In the genomic region with DNA sequence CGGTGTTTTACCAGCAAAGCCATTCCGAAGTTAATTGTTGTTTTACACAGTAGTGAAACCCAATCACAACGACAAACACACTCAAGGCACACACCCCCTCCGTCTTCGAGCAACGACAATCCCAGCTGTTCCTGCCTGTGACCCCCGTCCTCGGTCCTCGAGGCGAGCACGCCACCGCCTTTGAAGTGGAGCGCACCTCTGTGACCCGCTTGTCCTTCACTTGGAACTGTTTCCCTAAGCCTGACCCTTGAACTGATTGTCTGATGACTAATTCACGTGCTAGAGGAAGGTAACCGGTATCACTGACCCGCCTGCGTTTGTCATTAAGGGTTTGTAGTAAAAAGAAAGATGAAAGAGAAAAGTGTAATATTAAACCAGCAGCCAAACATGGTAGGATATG, we compare ENCODE assay signal across 8 mouse cellular contexts.
DNase-seq lines count a peak whose midpoint lies in the region; ATAC-seq and TF ChIP-seq lines count a peak whose summit lies in the region.

No protein-coding gene starts in this region.

- ATAC-seq in lung, postnatal 0 days: no peak
- no peak for ATAC-seq in embryonic facial prominence, embryonic 13.5 days (ENCODE audit: insufficient number of reproducible peaks, insufficient read depth, low FRiP score, low TSS enrichment, low read depth)
- ATAC-seq in kidney, embryonic 16.5 days (ENCODE audit: low FRiP score, low TSS enrichment): peak; percentile 42; the same call in 1 of the 2 replicates
- ATAC-seq in forebrain, postnatal 0 days: no peak

- no peaks in the 10 kb centered on the region for H3K4me1 ChIP-seq in lung, postnatal 0 days (ENCODE audit: insufficient read depth, low read depth, low read length)
- peaks cover 25% of the 10 kb centered on the region for H3K4me1 ChIP-seq in embryonic facial prominence, embryonic 13.5 days
- 0 out of 2 replicates have a peak, but pooled peaks cover 4% of the 10 kb centered on the region for H3K4me1 ChIP-seq in kidney, embryonic 16.5 days (ENCODE audit: insufficient read depth, low read length)
- no peaks in the 10 kb centered on the region for H3K4me1 ChIP-seq in forebrain, postnatal 0 days (ENCODE audit: insufficient read depth)

- no peaks in the 10 kb centered on the region for H3K27me3 ChIP-seq in lung, postnatal 0 days (replicated peaks; ENCODE audit: insufficient read depth, low read length)
- H3K27me3 ChIP-seq in embryonic facial prominence, embryonic 13.5 days: no peaks in the 10 kb centered on the region
- peaks cover 17% of the 10 kb centered on the region; the same call in 1 of the 2 replicates for H3K27me3 ChIP-seq in kidney, embryonic 16.5 days (ENCODE audit: insufficient read depth, low read length)
- peaks cover 10% of the 10 kb centered on the region; the same call in 1 of the 2 replicates for H3K27me3 ChIP-seq in forebrain, postnatal 0 days (ENCODE audit: insufficient read depth, low read length)

- H3K9ac ChIP-seq in lung, postnatal 0 days (replicated peaks; ENCODE audit: low read depth): no peak overlapping the region
- H3K9ac ChIP-seq in embryonic facial prominence, embryonic 13.5 days: 0 out of 2 replicates have a peak overlapping the region, but pooled peaks have one; percentile 2
- 0 out of 2 replicates have a peak overlapping the region, but pooled peaks have one; percentile 5 for H3K9ac ChIP-seq in kidney, embryonic 16.5 days (replicated peaks; ENCODE audit: low read length)
- no peak overlapping the region for H3K9ac ChIP-seq in forebrain, postnatal 0 days

- peak overlapping the region; percentile 27; the same call in 1 of the 2 replicates for H3K4me2 ChIP-seq in lung, postnatal 0 days (replicated peaks; ENCODE audit: low read depth, low read length)
- peak overlapping the region; percentile 51 for H3K4me2 ChIP-seq in embryonic facial prominence, embryonic 13.5 days
- peak overlapping the region; percentile 56 for H3K4me2 ChIP-seq in kidney, embryonic 16.5 days (replicated peaks; ENCODE audit: low read depth, low read length)
- no peak overlapping the region for H3K4me2 ChIP-seq in forebrain, postnatal 0 days (ENCODE audit: low read depth)

- TF ChIP-seq CTCF in lung, postnatal 0 days (IDR thresholded peaks at IDR 0.05): no peak
- TF ChIP-seq CTCF in forebrain, postnatal 0 days (IDR thresholded peaks at IDR 0.05; ENCODE audit: low read depth): no peak

- no peaks in the 10 kb centered on the region for H3K9me3 ChIP-seq in lung, postnatal 0 days (ENCODE audit: low read length)
- no peaks in the 10 kb centered on the region for H3K9me3 ChIP-seq in embryonic facial prominence, embryonic 13.5 days
- H3K9me3 ChIP-seq in kidney, embryonic 16.5 days (ENCODE audit: low read length): no peaks in the 10 kb centered on the region
- H3K9me3 ChIP-seq in forebrain, postnatal 0 days (ENCODE audit: low read length): no peaks in the 10 kb centered on the region

- TF ChIP-seq EP300 in lung, postnatal 0 days (IDR thresholded peaks at IDR 0.05): no peak

- no peak for DNase-seq in lung, postnatal 0 days (ENCODE audit: low spot score)
- no peak for DNase-seq in lung, adult 18-20 months
- DNase-seq in neural tube, embryonic 10.5 days (ENCODE audit: extremely low spot score, low spot score): peak; percentile 27
- DNase-seq in cerebellum, postnatal 14 days: no peak
- no peak for DNase-seq in gastrocnemius, adult 18-20 months (ENCODE audit: low spot score)
- no peak for DNase-seq in forebrain, postnatal 0 days

- no peaks in the 10 kb centered on the region for H3K36me3 ChIP-seq in lung, postnatal 0 days (ENCODE audit: insufficient read depth, low read length)
- H3K36me3 ChIP-seq in embryonic facial prominence, embryonic 13.5 days: no peaks in the 10 kb centered on the region
- H3K36me3 ChIP-seq in kidney, embryonic 16.5 days (ENCODE audit: insufficient read depth, low read length): no peaks in the 10 kb centered on the region
- no peaks in the 10 kb centered on the region for H3K36me3 ChIP-seq in forebrain, postnatal 0 days (ENCODE audit: insufficient read depth)

- no peak overlapping the region for H3K4me3 ChIP-seq in lung, postnatal 0 days (ENCODE audit: low read depth, low read length)
- peak overlapping the region; percentile 13 for H3K4me3 ChIP-seq in embryonic facial prominence, embryonic 13.5 days
- H3K4me3 ChIP-seq in kidney, embryonic 16.5 days (ENCODE audit: low read length): peak overlapping the region; percentile 36
- no peak overlapping the region for H3K4me3 ChIP-seq in forebrain, postnatal 0 days (ENCODE audit: low read depth, low read length)

- H3K27ac ChIP-seq in lung, postnatal 0 days (ENCODE audit: low read length): no peak overlapping the region
- H3K27ac ChIP-seq in embryonic facial prominence, embryonic 13.5 days: peak overlapping the region; percentile 14; the same call in 1 of the 2 replicates
- no peak overlapping the region for H3K27ac ChIP-seq in kidney, embryonic 16.5 days (ENCODE audit: low read length)
- H3K27ac ChIP-seq in forebrain, postnatal 0 days (ENCODE audit: low read depth, low read length): no peak overlapping the region

- 28% methylated on average over 18 of the region's 18 CpGs for WGBS in lung, postnatal 0 days
- 19% methylated on average over 18 of the region's 18 CpGs for WGBS in embryonic facial prominence, embryonic 13.5 days
- whole genome bisulfite sequencing in kidney, embryonic 16.5 days: 5% methylated on average over 18 of the region's 18 CpGs
- 61% methylated on average over 18 of the region's 18 CpGs for WGBS in forebrain, postnatal 0 days

Comparison
In these comparisons a context has a peak if more than half of its experiments do, and no peak if none do; other contexts are left out.
1. H3K4me3 ChIP-seq: peak in embryonic facial prominence, embryonic 13.5 days (single experiment) and kidney, embryonic 16.5 days (single experiment); none in lung, postnatal 0 days (single experiment) and forebrain, postnatal 0 days (single experiment).
2. H3K9ac ChIP-seq: peak in embryonic facial prominence, embryonic 13.5 days (single experiment) and kidney, embryonic 16.5 days (single experiment); none in lung, postnatal 0 days (single experiment) and forebrain, postnatal 0 days (single experiment).